ENCODE assay signal across 8 mouse cellular contexts in the genomic region with DNA sequence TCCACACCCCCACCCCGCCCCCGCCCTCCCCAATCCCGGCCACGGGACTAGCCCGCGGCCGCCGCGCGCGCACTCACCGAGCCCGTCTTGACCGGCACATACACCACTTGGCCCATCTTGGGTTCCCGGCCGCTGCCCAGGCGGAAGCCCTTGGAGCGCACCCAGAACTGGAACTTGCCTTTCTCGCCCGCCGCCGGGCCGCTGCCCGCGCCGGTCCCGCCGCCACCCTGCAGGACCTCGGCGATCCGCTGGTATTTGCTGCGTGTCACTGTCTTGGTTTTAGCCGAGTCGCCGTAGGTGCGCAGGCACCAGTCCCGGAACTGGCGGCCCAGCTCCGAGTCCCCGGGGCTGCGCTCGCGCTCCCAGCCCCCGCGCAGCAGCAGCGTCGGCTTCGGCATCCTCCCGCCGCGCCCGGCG. TPM values are rescaled to one million over a fixed set of nuclear protein-coding genes. Genes with fewer than 3 reads are reported as not detected.
A peak's percentile ranks its signal among the peaks of the same experiment; 100 is the strongest.
DNase-seq lines count a peak whose midpoint lies in the region; ATAC-seq lines count a peak whose summit lies in the region.

No protein-coding gene starts in this region.

- H3K4me2 ChIP-seq in embryonic facial prominence, embryonic 15.5 days (replicated peaks) = peak overlapping the region; percentile 100
- H3K4me2 ChIP-seq in stomach, embryonic 15.5 days = peak overlapping the region; percentile 100

- WGBS in embryonic facial prominence, embryonic 15.5 days = under 1% methylated on average over 49 of the region's 53 CpGs
- WGBS in stomach, embryonic 15.5 days = under 1% methylated on average over 52 of the region's 53 CpGs

- peaks cover 43% of the 10 kb centered on the region for H3K4me1 ChIP-seq in embryonic facial prominence, embryonic 15.5 days
- peaks cover 37% of the 10 kb centered on the region for H3K4me1 ChIP-seq in stomach, embryonic 15.5 days

- no peaks in the 10 kb centered on the region for H3K36me3 ChIP-seq in embryonic facial prominence, embryonic 15.5 days
- no peaks in the 10 kb centered on the region for H3K36me3 ChIP-seq in stomach, embryonic 15.5 days

- DNase-seq in frontal cortex, adult 2 months (ENCODE audit: extremely low spot score in 1 of 2, low spot score in 1 of 2) = no peak
- peak; percentile 70 for DNase-seq in ZHBTc4 (ENCODE audit: low read depth, low spot score)
- DNase-seq in heart, postnatal 10 days = peak; percentile 54 to 63
- DNase-seq in left cerebral cortex, postnatal 4 days = peak; percentile 64
- peak; percentile 51 for DNase-seq in mesoderm, embryonic 11.5 days (ENCODE audit: low read depth, low spot score)

- ATAC-seq in frontal cortex, adult (ENCODE audit: low TSS enrichment) = peak; percentile 35
- no peak for ATAC-seq in embryonic facial prominence, embryonic 15.5 days (ENCODE audit: insufficient number of reproducible peaks, low FRiP score, low TSS enrichment, low read depth)
- ATAC-seq in stomach, embryonic 15.5 days (ENCODE audit: insufficient read depth, low FRiP score, low read depth) = peak; percentile 0; the same call in 1 of the 2 replicates

- H3K9ac ChIP-seq in embryonic facial prominence, embryonic 15.5 days = peak overlapping the region; percentile 37
- peak overlapping the region; percentile 54 for H3K9ac ChIP-seq in stomach, embryonic 15.5 days

- H3K27me3 ChIP-seq in embryonic facial prominence, embryonic 15.5 days = peaks cover 28% of the 10 kb centered on the region
- H3K27me3 ChIP-seq in stomach, embryonic 15.5 days (replicated peaks) = peaks cover 5% of the 10 kb centered on the region

- H3K4me3 ChIP-seq in embryonic facial prominence, embryonic 15.5 days (replicated peaks) = peak overlapping the region; percentile 67
- H3K4me3 ChIP-seq in stomach, embryonic 15.5 days (replicated peaks) = peak overlapping the region; percentile 67

- H3K27ac ChIP-seq in embryonic facial prominence, embryonic 15.5 days (replicated peaks) = no peak overlapping the region
- H3K27ac ChIP-seq in stomach, embryonic 15.5 days = peak overlapping the region; percentile 73

- no peaks in the 10 kb centered on the region for H3K9me3 ChIP-seq in embryonic facial prominence, embryonic 15.5 days (replicated peaks)
- H3K9me3 ChIP-seq in stomach, embryonic 15.5 days = no peaks in the 10 kb centered on the region

- intact Hi-C loops in heart, postnatal 10 days (cut with DNase I) = no loop called here
- intact Hi-C loops in left cerebral cortex, postnatal 4 days (cut with DNase I) = no loop called here

RNA-seq across cellular contexts. Expression of a gene that starts 0.4 kb away (rescaled TPM):
- 35.8 and 36.3 TPM in 2 replicates for polyA plus RNA-seq in frontal cortex, adult 2 months (2012; rRNA removed)
- 9.4 and 10.3 TPM in 2 replicates for polyA plus RNA-seq in embryonic facial prominence, embryonic 15.5 days (2015; fragmentation: Nextera tagmentation; extraction: Ambion mirVana)
- 10 to 100 TPM in 1 of 2 experiments, 1 to 10 TPM in 1; 9.5 to 10.4 TPM for total RNA-seq in heart, postnatal 10 days (2021)
- total RNA-seq in left cerebral cortex, postnatal 4 days (2021) = 100 to 1,000 TPM; 111 to 122 TPM
- polyA plus RNA-seq in stomach, embryonic 15.5 days (2015; fragmentation: Nextera tagmentation; extraction: Ambion mirVana) = 14.3 and 16.4 TPM in 2 replicates

RNA-seq across cellular contexts. Expression of a gene that starts 36.8 kb away (rescaled TPM):
- not detected in 2 replicates for polyA plus RNA-seq in frontal cortex, adult 2 months (2012; rRNA removed)
- not detected in 2 replicates for polyA plus RNA-seq in embryonic facial prominence, embryonic 15.5 days (2015; fragmentation: Nextera tagmentation; extraction: Ambion mirVana)
- not detected for total RNA-seq in heart, postnatal 10 days (2021)
- not detected for total RNA-seq in left cerebral cortex, postnatal 4 days (2021)
- polyA plus RNA-seq in stomach, embryonic 15.5 days (2015; fragmentation: Nextera tagmentation; extraction: Ambion mirVana) = not detected in 2 replicates

Comparison
In these comparisons a context has a peak if more than half of its experiments do, and no peak if none do; other contexts are left out.
1. DNase-seq: peak in ZHBTc4 (single experiment), heart, postnatal 10 days (2 of 2), left cerebral cortex, postnatal 4 days (single experiment) and mesoderm, embryonic 11.5 days (single experiment); none in frontal cortex, adult 2 months (0 of 2).